Mouse (Mus musculus) thymus, adult 2 months (tissue): ENCODE measurements around the gene Wdr90. TPM values are rescaled to one million over a fixed set of nuclear protein-coding genes. Genes with fewer than 3 reads are reported as not detected.
A peak's percentile ranks its signal among the peaks of the same experiment; 100 is the strongest.

Source experiments
- DNase-seq: peaks from one replicate; pipeline ENCODE4 v3.0.0; 2021
- H3K27ac ChIP-seq: fragments of 200-500 bp; 2 replicates; pipeline ENCODE4 v1.5.1; 2012; ENCODE audit warnings: low read length, control low read depth; ENCODE audit not compliant: control insufficient read depth, insufficient read depth
- H3K27me3 ChIP-seq: fragments of 200-500 bp; 2 replicates; pipeline ENCODE4 v1.6.1; 2012; ENCODE audit warnings: mild to moderate bottlenecking, low read length, moderate library complexity, mixed read lengths; ENCODE audit not compliant: control insufficient read depth, insufficient read depth
- H3K36me3 ChIP-seq: fragments of 200-500 bp; 2 replicates; pipeline ENCODE4 v1.6.1; 2012; ENCODE audit warnings: mild to moderate bottlenecking, low read length, moderate library complexity; ENCODE audit not compliant: control insufficient read depth, insufficient read depth
- H3K4me1 ChIP-seq: fragments of 200-500 bp; replicated peaks from 2 replicates; pipeline ENCODE4 v1.6.1; 2012; ENCODE audit warnings: low read length; ENCODE audit not compliant: control insufficient read depth, insufficient read depth
- H3K4me3 ChIP-seq: fragments of 200-500 bp; 2 replicates; pipeline ENCODE4 v1.5.1; 2012; ENCODE audit warnings: mild to moderate bottlenecking, low read length, control low read depth, moderate library complexity; ENCODE audit not compliant: control insufficient read depth, insufficient read depth
- CTCF ChIP-seq: fragments of 200-500 bp; IDR thresholded peaks from 2 replicates; pipeline ENCODE4 v1.5.1; 2012; ENCODE audit warnings: mild to moderate bottlenecking, control low read depth, low read length, moderate library complexity, borderline replicate concordance; ENCODE audit not compliant: control insufficient read depth, poor library complexity, insufficient read depth; ENCODE audit errors: extremely low read depth
- POLR2A ChIP-seq: fragments of 200-500 bp; IDR thresholded peaks from 2 replicates; pipeline ENCODE4 v1.6.1; 2012; ENCODE audit warnings: mild to moderate bottlenecking, low read length, control low read depth, moderate library complexity; ENCODE audit not compliant: control insufficient read depth, poor library complexity, insufficient read depth; ENCODE audit errors: extremely low read depth
- WGBS: fragments of 180-500 bp; shearing (Covaris S2); methylation state at CpG from one replicate; pipeline ENCODE4 v1.1.7; 2018; 5-methylcytosine and 5-hydroxymethylcytosine counted together
- polyA plus RNA-seq: library from polyadenylated mRNA; depleted of rRNA; stranded (reverse); fragments of >200 nt; gene quantifications from 2 replicates; pipeline ENCODE4 v1.2.3, GENCODE M21; 2012

The Wdr90 gene
- polyA plus RNA-seq, 1 experiment: 107 TPM

- Histone ChIP-seq H3K27me3 (no peaks in the 10 kb centered on the region), H3K36me3 (no peaks in the 10 kb centered on the region), H3K27ac (no peak overlapping the region), H3K4me1 (peaks cover 25% of the 10 kb centered on the region), H3K4me3 (no peak overlapping the region)
- 97% methylated on average over 6 of the region's 6 CpGs for WGBS
- TF ChIP-seq CTCF: no peak
- TF ChIP-seq POLR2A: no peak
- DNase-seq: no peak
Observed at GRCm38 (mm10) chr17:25863681-25864080, 2.4 kb upstream of the Wdr90 start.

- H3K27ac ChIP-seq: peak overlapping the region; percentile 45
- TF ChIP-seq POLR2A (no peak), CTCF (no peak)
- H3K4me3 ChIP-seq: peak overlapping the region; percentile 55
- H3K36me3 ChIP-seq: no peaks in the 10 kb centered on the region
- WGBS: 18% methylated on average over 6 of the region's 6 CpGs
- no peak for DNase-seq
- H3K27me3 ChIP-seq: no peaks in the 10 kb centered on the region
- H3K4me1 ChIP-seq: peaks cover 15% of the 10 kb centered on the region
Observed at GRCm38 (mm10) chr17:25861704-25862612, 657 bp upstream of the Wdr90 start.

- WGBS: 97% methylated on average over 6 of the region's 6 CpGs
Observed at GRCm38 (mm10) chr17:25860229-25860628, 1.1 kb downstream of the Wdr90 start.

GRCm38 (mm10) chr17:25844396-25844901 is 16.9 kb downstream of the Wdr90 start, which contains the start of gene Rhot2:
Gene Rhot2 (minus strand): TSS chr17:25844851.
- Histone ChIP-seq H3K4me3 (peak within 1 kb of the TSS; percentile 87), H3K4me1 (peaks cover 17% of the 10 kb centered on the region), H3K36me3 (peaks cover 24% of the 10 kb centered on the region), H3K27ac (peak within 1 kb of the TSS; percentile 71), H3K27me3 (no peaks in the 10 kb centered on the region)
- peak; percentile 97 for DNase-seq
- WGBS: under 1% methylated on average over 21 of the region's 21 CpGs
- TF ChIP-seq POLR2A: peak; percentile 78
- peak; percentile 65; the same call in 1 of the 2 replicates for TF ChIP-seq CTCF

More at GRCm38 (mm10) chr17:25860229-25860628, 1.1 kb downstream of the Wdr90 start:
- H3K36me3 ChIP-seq: no peaks in the 10 kb centered on the region
- no peaks in the 10 kb centered on the region for H3K27me3 ChIP-seq
- H3K4me1 ChIP-seq: peaks cover 15% of the 10 kb centered on the region
- H3K4me3 ChIP-seq: no peak overlapping the region
- H3K27ac ChIP-seq: no peak overlapping the region
- TF ChIP-seq CTCF: no peak
- TF ChIP-seq POLR2A: no peak
- no peak for DNase-seq

- H3K36me3 ChIP-seq: peaks cover 31% of the 10 kb centered on the region
- 0 out of 2 replicates have a peak overlapping the region, but pooled peaks have one; percentile 18 for H3K27ac ChIP-seq
- TF ChIP-seq POLR2A: no peak
- no peak for TF ChIP-seq CTCF
- no peak for DNase-seq
- peaks cover 17% of the 10 kb centered on the region for H3K4me1 ChIP-seq
- peak overlapping the region; percentile 87 for H3K4me3 ChIP-seq
- WGBS: 3% methylated on average over 37 of the region's 38 CpGs
- no peaks in the 10 kb centered on the region for H3K27me3 ChIP-seq
Observed at GRCm38 (mm10) chr17:25843636-25844395, 17.5 kb downstream of the Wdr90 start.

GRCm38 (mm10) chr17:25843122-25843521 is 18.2 kb downstream of the Wdr90 start:
- H3K4me1 ChIP-seq: peaks cover 17% of the 10 kb centered on the region
- H3K27ac ChIP-seq: no peak overlapping the region
- no peak for TF ChIP-seq POLR2A
- TF ChIP-seq CTCF: no peak
- H3K36me3 ChIP-seq: peaks cover 35% of the 10 kb centered on the region
- H3K4me3 ChIP-seq: no peak overlapping the region; the same call in 1 of the 2 replicates
- H3K27me3 ChIP-seq: no peaks in the 10 kb centered on the region
- DNase-seq: no peak
- WGBS: 90% methylated on average over 4 of the region's 4 CpGs
